Mouse (Mus musculus): ENCODE data around the gene Sertad1.
A peak's percentile ranks its signal among the peaks of the same experiment; 100 is the strongest.

The Sertad1 gene

GRCm38 (mm10) chr7:27506765-27507370 lies 20.2 kb downstream of the Sertad1 start:
- no peak for DNase-seq

- DNase-seq: peak; percentile 98
These were observed 21.3 kb downstream of the Sertad1 start for GRCm38 (mm10) chr7:27507711-27508647.

GRCm38 (mm10) chr7:27508648-27509005 lies 21.9 kb downstream of the Sertad1 start:
- DNase-seq: peak; percentile 73

GRCm38 (mm10) chr7:27510809-27511208 lies 24.1 kb downstream of the Sertad1 start:
- no peak for DNase-seq

- DNase-seq: no peak
These were observed 28.3 kb downstream of the Sertad1 start for GRCm38 (mm10) chr7:27514961-27515360.

GRCm38 (mm10) chr7:27518314-27518713 lies 31.6 kb downstream of the Sertad1 start:
- no peak for DNase-seq

GRCm38 (mm10) chr7:27520104-27520503 lies 33.4 kb downstream of the Sertad1 start:
- no peak for DNase-seq

- no peak for DNase-seq
These were observed 33.9 kb downstream of the Sertad1 start for GRCm38 (mm10) chr7:27520599-27520998.

- no peak for DNase-seq
These were observed 36.3 kb downstream of the Sertad1 start, which contains the start of gene Hipk4 for GRCm38 (mm10) chr7:27522967-27523366. Gene Hipk4 (plus strand): TSS chr7:27523267.

- DNase-seq: no peak
These were observed 37.1 kb downstream of the Sertad1 start for GRCm38 (mm10) chr7:27523805-27524204.

- peak; percentile 70 for DNase-seq
These were observed 39.5 kb downstream of the Sertad1 start for GRCm38 (mm10) chr7:27526039-27526827.

GRCm38 (mm10) chr7:27529070-27529469 lies 42.4 kb downstream of the Sertad1 start:
- DNase-seq: no peak

GRCm38 (mm10) chr7:27530937-27531336 lies 44.2 kb downstream of the Sertad1 start:
- no peak for DNase-seq

- DNase-seq: no peak
These were observed 45.0 kb downstream of the Sertad1 start for GRCm38 (mm10) chr7:27531707-27532106.

- DNase-seq: no peak
These were observed 45.9 kb downstream of the Sertad1 start for GRCm38 (mm10) chr7:27532480-27533050.

- no peak for DNase-seq
These were observed 48.7 kb downstream of the Sertad1 start for GRCm38 (mm10) chr7:27535386-27535785.

GRCm38 (mm10) chr7:27536618-27537017 lies 49.9 kb downstream of the Sertad1 start:
- DNase-seq: no peak

GRCm38 (mm10) chr7:27537998-27538397 lies 51.3 kb downstream of the Sertad1 start:
- DNase-seq: no peak

GRCm38 (mm10) chr7:27538797-27539196 lies 52.1 kb downstream of the Sertad1 start:
- DNase-seq: no peak

Data from thymus, postnatal 25 days (tissue).